Mouse (Mus musculus): ENCODE measurements around the gene Tubb2b. TPM values are rescaled to one million over a fixed set of nuclear protein-coding genes. Genes with fewer than 3 reads are reported as not detected.

Gene Tubb2b
- polyA plus RNA-seq, 1 experiment: not detected

DNA sequence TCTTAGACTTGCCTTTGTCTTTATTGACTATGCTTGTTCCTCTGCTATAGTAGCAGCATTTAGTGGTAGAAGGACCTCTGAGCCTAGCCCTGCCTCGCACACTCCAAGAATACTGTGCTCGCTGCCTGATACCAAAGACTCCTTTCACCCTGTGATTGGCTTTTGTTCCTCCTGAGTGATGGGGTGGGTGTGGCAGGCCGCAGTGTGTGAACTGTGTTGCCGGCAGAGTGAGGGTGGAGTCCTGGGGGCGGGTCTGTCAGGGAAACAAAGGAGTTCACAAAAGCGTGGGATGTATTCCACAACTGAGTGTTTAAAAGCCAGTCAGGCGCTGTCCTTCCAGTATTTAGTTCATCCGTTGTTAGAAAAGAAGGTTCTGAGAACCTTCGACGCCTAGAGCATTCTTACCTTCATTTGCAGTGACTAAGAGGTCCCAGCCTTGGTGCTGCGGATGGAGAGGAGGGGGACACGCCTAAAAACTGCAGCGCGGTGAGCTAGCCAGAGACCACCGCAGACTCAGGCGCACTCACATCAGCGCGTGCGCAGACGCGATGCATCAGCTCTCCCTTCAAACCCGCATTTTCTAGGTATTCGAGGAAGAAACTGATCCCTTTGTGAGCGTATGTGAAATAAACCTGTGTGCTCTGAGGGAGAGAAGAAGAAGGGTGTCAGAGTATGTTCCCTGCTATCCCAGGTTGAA, 893 bp upstream of the Tubb2b start:
- peaks cover 24% of the 10 kb centered on the region for H3K4me1 ChIP-seq (ENCODE audit: control insufficient read depth, insufficient read depth, low read length)
- WGBS: 2% methylated on average over 24 of the region's 24 CpGs
- peak overlapping the region; percentile 32 for H3K4me3 ChIP-seq (ENCODE audit: insufficient read depth, low read depth, low read length)
- peak overlapping the region; percentile 95 for H3K27ac ChIP-seq (ENCODE audit: insufficient read depth, low read depth, low read length)
- TF ChIP-seq POLR2A (IDR thresholded peaks at IDR 0.05; ENCODE audit: insufficient read depth, low read depth, low read length) (no peak), CTCF (IDR thresholded peaks at IDR 0.05; ENCODE audit: insufficient read depth, low read depth, low read length) (no peak)

DNA sequence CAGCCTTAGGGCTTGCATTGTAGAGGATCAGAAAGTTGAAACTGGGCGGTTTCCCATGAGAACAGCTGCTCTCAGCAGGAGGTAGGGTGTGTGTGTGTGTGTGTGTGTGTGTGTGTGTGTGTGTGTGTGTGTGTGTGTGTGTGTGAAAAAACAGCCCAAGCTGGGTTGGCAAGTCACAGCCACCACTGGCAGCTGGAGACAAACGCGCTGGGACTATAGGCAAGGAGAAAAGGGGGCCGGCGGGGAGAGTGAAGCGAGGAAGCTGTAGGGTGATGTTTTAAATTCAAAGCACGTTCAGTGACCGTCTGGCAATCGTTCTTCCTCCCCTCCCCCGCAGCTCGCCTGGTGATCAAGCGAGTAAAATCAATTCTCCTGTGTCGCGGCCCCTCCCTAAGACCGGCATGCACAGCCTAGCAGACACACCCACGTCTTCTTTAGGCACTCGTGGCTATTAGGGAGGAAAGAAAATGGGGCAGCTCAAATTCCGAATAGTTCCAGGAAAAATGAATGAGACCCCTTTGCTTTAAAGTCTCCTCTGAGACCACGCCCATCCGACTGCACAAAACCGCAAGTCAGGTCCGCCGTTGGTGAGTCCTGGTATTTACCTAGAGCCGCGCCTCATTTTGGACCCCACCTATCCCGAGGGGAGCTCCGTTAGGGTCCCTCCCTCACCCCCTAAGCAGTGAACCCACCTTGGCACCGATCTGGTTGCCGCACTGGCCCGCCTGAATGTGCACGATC, 611 bp downstream of the Tubb2b start:
- TF ChIP-seq POLR2A (IDR thresholded peaks at IDR 0.05; ENCODE audit: insufficient read depth, low read depth, low read length) (no peak), CTCF (IDR thresholded peaks at IDR 0.05; ENCODE audit: insufficient read depth, low read depth, low read length) (no peak)
- peak overlapping the region; percentile 87 for H3K4me3 ChIP-seq (ENCODE audit: insufficient read depth, low read depth, low read length)
- peaks cover 27% of the 10 kb centered on the region for H3K4me1 ChIP-seq (ENCODE audit: control insufficient read depth, insufficient read depth, low read length)
- WGBS: under 1% methylated on average over 31 of the region's 31 CpGs
- peak overlapping the region; percentile 95 for H3K27ac ChIP-seq (ENCODE audit: insufficient read depth, low read depth, low read length)

DNA sequence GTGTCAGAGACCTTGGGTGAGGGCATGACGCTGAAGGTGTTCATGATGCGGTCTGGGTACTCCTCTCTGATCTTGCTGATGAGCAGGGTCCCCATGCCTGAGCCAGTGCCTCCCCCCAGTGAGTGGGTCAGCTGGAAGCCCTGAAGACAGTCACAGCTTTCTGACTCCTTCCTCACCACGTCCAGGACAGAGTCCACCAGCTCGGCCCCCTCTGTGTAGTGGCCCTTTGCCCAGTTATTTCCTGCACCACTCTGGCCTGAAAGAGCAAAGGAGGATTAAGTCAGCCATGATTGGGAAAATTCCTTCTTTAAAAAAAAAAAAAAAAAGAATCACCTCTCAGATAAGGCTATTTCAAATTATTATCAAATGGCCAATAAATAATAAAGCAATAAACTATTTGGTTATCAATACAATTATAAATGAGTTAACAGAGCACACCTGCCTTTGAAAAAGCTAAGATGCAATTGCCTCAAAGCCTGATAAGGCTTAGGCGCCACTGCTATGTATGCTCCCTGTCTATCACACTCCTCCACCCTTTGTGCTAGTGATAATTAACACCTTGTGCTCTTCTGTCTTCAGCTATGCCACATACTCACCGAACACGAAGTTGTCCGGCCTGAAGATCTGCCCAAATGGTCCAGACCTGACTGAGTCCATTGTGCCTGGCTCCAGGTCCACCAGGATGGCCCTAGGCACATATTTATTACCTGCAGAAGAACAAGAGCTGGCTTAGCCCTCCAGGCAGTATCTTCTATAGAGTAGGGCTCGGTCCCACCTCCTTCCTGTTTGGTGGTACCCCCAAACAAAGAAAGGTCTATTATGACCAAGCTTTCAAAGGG, 1.8 kb downstream of the Tubb2b start:
- H3K4me3 ChIP-seq (ENCODE audit: insufficient read depth, low read depth, low read length): peak overlapping the region; percentile 46
- H3K27ac ChIP-seq (ENCODE audit: insufficient read depth, low read depth, low read length): peak overlapping the region; percentile 68

DNA sequence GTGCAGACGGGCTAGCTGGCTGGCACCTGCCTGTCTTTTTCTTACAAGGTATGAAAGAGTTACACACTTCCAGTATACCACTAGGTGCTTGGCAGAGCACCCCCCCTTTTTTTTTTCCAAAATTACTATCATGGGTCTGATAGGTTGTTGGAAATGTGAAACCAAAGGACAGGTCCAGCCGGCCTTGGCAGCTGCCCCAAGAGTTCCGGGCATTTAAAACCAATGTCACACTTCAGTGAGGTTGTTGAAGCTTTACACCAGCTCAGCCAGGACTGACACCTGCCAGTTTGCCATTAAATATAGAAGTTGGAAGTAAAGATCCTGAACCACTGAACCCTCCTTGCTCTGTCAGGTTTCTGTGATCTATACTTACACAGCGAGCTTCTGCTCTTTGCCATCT, 4.6 kb downstream of the Tubb2b start:
- peaks cover 7% of the 10 kb centered on the region for H3K4me1 ChIP-seq (ENCODE audit: control insufficient read depth, insufficient read depth, low read length)
- H3K27ac ChIP-seq (ENCODE audit: insufficient read depth, low read depth, low read length): no peak overlapping the region
- H3K4me3 ChIP-seq (ENCODE audit: insufficient read depth, low read depth, low read length): no peak overlapping the region
- WGBS: 28% methylated on average over 4 of the region's 4 CpGs
- no peak for TF ChIP-seq POLR2A (IDR thresholded peaks at IDR 0.05; ENCODE audit: insufficient read depth, low read depth, low read length)
- TF ChIP-seq CTCF (IDR thresholded peaks at IDR 0.05; ENCODE audit: insufficient read depth, low read depth, low read length): no peak

More for the DNA sequence above, 1.8 kb downstream of the Tubb2b start:
- no peak for TF ChIP-seq CTCF (IDR thresholded peaks at IDR 0.05; ENCODE audit: insufficient read depth, low read depth, low read length)
- no peak for TF ChIP-seq POLR2A (IDR thresholded peaks at IDR 0.05; ENCODE audit: insufficient read depth, low read depth, low read length)
- WGBS: 19% methylated on average over 9 of the region's 9 CpGs
- H3K4me1 ChIP-seq (ENCODE audit: control insufficient read depth, insufficient read depth, low read length): peaks cover 22% of the 10 kb centered on the region

DNA sequence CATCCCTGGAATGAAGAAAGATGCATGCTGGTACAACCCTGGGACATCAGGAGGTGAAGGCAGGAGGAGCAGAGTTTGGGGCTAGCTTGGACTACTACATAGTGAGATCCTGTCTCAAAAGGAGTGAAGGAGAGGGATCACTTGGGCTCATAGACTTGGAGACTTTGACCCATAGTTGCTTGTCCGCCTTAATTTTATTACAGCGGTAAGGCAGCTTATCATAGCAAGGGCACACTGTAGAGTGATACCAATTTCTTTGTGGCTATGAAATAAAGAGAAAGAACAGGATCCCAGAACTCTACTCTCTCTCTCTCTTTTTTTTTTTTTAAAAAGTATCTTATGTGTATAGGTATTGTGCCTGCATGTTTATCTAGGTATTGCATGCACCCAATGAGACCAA, 9.7 kb downstream of the Tubb2b start:
- 100% methylated on average over 2 of the region's 2 CpGs for WGBS
- TF ChIP-seq POLR2A (IDR thresholded peaks at IDR 0.05; ENCODE audit: insufficient read depth, low read depth, low read length) (no peak), CTCF (IDR thresholded peaks at IDR 0.05; ENCODE audit: insufficient read depth, low read depth, low read length) (no peak)
- no peaks in the 10 kb centered on the region for H3K4me1 ChIP-seq (ENCODE audit: control insufficient read depth, insufficient read depth, low read length)
- no peak overlapping the region for H3K4me3 ChIP-seq (ENCODE audit: insufficient read depth, low read depth, low read length)
- no peak overlapping the region for H3K27ac ChIP-seq (ENCODE audit: insufficient read depth, low read depth, low read length)

DNA sequence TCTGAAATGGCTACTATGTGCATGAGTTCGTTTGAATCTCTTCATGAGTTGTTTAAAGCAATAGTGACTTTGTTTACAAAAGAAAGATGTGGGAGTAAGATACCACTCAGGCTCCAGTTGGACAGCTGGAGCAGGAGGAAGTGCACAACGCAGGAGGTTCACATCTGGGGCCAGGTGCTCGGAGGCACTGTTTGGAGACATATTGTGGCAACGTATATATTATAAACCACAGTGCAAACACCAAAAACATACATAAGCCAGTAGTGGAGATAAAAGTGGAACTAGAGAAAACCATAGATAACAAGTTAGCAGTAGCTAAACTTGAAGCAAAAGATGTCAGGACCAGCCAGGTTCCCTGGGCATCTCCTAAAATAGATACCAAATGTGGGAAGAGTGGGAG, 10.9 kb downstream of the Tubb2b start:
- TF ChIP-seq CTCF (IDR thresholded peaks at IDR 0.05; ENCODE audit: insufficient read depth, low read depth, low read length): no peak
- TF ChIP-seq POLR2A (IDR thresholded peaks at IDR 0.05; ENCODE audit: insufficient read depth, low read depth, low read length): no peak
- H3K4me3 ChIP-seq (ENCODE audit: insufficient read depth, low read depth, low read length): no peak overlapping the region
- 69% methylated on average over 4 of the region's 4 CpGs for WGBS
- H3K4me1 ChIP-seq (ENCODE audit: control insufficient read depth, insufficient read depth, low read length): no peaks in the 10 kb centered on the region
- no peak overlapping the region for H3K27ac ChIP-seq (ENCODE audit: insufficient read depth, low read depth, low read length)

DNA sequence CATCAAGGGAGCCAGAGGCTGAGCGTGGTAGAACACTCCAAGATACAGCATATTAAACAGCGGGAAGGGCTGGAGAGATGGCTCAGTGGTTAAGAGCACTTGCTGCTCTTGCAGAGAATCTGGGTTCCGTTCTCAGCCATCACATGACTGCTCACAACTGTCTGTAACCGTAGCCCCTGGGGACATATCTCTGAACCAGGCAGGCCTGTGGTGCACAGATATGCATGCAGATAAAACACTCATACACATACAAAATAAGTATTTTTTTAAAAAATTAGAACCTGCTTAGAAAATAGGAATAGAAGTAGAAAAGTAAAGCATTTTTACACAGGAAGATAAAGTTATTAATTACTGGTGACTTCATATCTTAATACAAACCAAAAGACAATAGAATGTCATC, 11.4 kb downstream of the Tubb2b start:
- 84% methylated on average over 4 of the region's 4 CpGs for WGBS
- TF ChIP-seq CTCF (IDR thresholded peaks at IDR 0.05; ENCODE audit: insufficient read depth, low read depth, low read length): no peak
- Histone ChIP-seq H3K27ac (ENCODE audit: insufficient read depth, low read depth, low read length) (no peak overlapping the region), H3K4me3 (ENCODE audit: insufficient read depth, low read depth, low read length) (no peak overlapping the region), H3K4me1 (ENCODE audit: control insufficient read depth, insufficient read depth, low read length) (no peaks in the 10 kb centered on the region)

DNA sequence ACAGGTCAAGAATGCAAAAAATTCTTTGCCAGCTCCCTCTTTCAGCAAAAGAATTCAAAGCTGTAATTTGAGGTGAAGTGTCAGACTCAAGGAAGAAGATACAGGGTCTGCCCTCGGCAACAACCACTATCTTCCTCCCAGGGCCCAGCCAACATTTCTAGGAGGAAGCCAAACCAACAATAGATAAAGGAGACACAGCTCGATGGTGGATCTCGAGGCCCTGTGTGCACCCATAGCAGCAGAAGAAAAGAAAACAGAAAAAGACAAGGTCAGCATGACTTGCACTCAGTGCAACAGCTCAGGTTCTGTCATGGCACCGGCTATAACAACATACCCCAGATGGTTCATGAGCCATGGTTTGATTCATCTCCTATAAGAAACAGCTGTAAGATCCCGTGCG, 13.8 kb downstream of the Tubb2b start:
- Histone ChIP-seq H3K4me1 (ENCODE audit: control insufficient read depth, insufficient read depth, low read length) (no peaks in the 10 kb centered on the region), H3K27ac (ENCODE audit: insufficient read depth, low read depth, low read length) (no peak overlapping the region), H3K4me3 (ENCODE audit: insufficient read depth, low read depth, low read length) (no peak overlapping the region)
- WGBS: 91% methylated on average over 6 of the region's 6 CpGs
- TF ChIP-seq POLR2A (IDR thresholded peaks at IDR 0.05; ENCODE audit: insufficient read depth, low read depth, low read length) (no peak), CTCF (IDR thresholded peaks at IDR 0.05; ENCODE audit: insufficient read depth, low read depth, low read length) (no peak)

DNA sequence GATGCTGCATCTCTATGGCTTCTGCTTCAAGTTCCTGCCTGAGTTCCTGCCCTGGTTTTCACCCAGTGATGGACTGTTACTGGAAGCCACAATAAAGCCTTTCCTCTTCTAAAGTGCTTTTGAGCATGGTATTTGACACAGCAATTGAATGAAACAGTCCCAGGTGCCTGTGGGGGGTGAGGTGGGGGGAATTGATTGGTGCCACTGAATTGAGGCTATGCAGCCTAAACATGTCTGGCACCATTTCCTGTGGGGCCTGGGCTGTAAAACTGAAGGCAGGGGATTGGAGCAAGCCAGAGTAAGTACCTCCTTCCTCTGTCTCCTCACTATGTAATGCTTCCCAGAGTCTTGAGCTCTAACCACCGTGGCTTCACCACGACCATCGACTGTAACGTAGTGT, 15.6 kb downstream of the Tubb2b start:
- WGBS: 93% methylated on average over 4 of the region's 4 CpGs
- TF ChIP-seq POLR2A (IDR thresholded peaks at IDR 0.05; ENCODE audit: insufficient read depth, low read depth, low read length) (no peak), CTCF (IDR thresholded peaks at IDR 0.05; ENCODE audit: insufficient read depth, low read depth, low read length) (no peak)
- H3K27ac ChIP-seq (ENCODE audit: insufficient read depth, low read depth, low read length): no peak overlapping the region
- peaks cover 3% of the 10 kb centered on the region for H3K4me1 ChIP-seq (ENCODE audit: control insufficient read depth, insufficient read depth, low read length)
- H3K4me3 ChIP-seq (ENCODE audit: insufficient read depth, low read depth, low read length): no peak overlapping the region
